Mouse (Mus musculus) intestine, embryonic 15.5 days (tissue): ENCODE data around the gene Ppp2r5c. TPM values are rescaled to one million over a fixed set of nuclear protein-coding genes. Genes with fewer than 3 reads are reported as not detected.

Experiments used
- ATAC-seq: fragments of 200-750 bp; cut with Nextera tagmentation; 2 replicates; pipeline ENCODE4 v1.8.0; 2017; ENCODE audit warnings: moderate TSS enrichment, moderate library complexity
- H3K27ac ChIP-seq: fragments of 300-500 bp; sonication (generic); 2 replicates; pipeline ENCODE4 v1.5.1; 2015; ENCODE audit warnings: mild to moderate bottlenecking, inconsistent platforms
- H3K27me3 ChIP-seq: fragments of 300-500 bp; sonication (generic); replicated peaks from 2 replicates; pipeline ENCODE4 v1.6.1; 2015; ENCODE audit warnings: inconsistent platforms
- H3K36me3 ChIP-seq: fragments of 300-500 bp; sonication (generic); 2 replicates; pipeline ENCODE4 v1.6.1; 2015; ENCODE audit warnings: inconsistent platforms
- H3K4me1 ChIP-seq: fragments of 300-500 bp; sonication (generic); replicated peaks from 2 replicates; pipeline ENCODE4 v1.6.1; 2015; ENCODE audit warnings: inconsistent platforms
- H3K4me2 ChIP-seq: fragments of 300-500 bp; sonication (generic); replicated peaks from 2 replicates; pipeline ENCODE4 v1.6.1; 2015; ENCODE audit warnings: mild to moderate bottlenecking, inconsistent platforms
- H3K4me3 ChIP-seq: fragments of 300-500 bp; sonication (generic); replicated peaks from 2 replicates; pipeline ENCODE4 v1.5.1; 2015; ENCODE audit warnings: inconsistent platforms
- H3K9ac ChIP-seq: fragments of 300-500 bp; sonication (generic); 2 replicates; pipeline ENCODE4 v1.6.1; 2015; ENCODE audit warnings: inconsistent platforms
- H3K9me3 ChIP-seq: fragments of 300-500 bp; sonication (generic); 2 replicates; pipeline ENCODE4 v1.6.1; 2016; ENCODE audit warnings: inconsistent platforms
- WGBS: fragments of 180-500 bp; shearing (Covaris S2); methylation state at CpG from one replicate; pipeline ENCODE4 v1.1.7; 2015; 5-methylcytosine and 5-hydroxymethylcytosine counted together
- polyA plus RNA-seq: library from polyadenylated mRNA; unstranded; fragments of >200 nt; fragmentation: Nextera tagmentation; extraction: Ambion mirVana; gene quantifications from 2 replicates; pipeline ENCODE4 v1.2.1, GENCODE M21; 2015

Ppp2r5c gene
- polyA plus RNA-seq, 1 experiment from 2014 or later: 162 TPM

- H3K36me3 ChIP-seq: peaks cover 84% of the 10 kb centered on the region
- 94% methylated on average over 11 of the region's 11 CpGs for WGBS
Measured at GRCm38 (mm10) chr12:110630056-110630455, 183.1 kb downstream of the Ppp2r5c start.

More at GRCm38 (mm10) chr12:110630056-110630455, 183.1 kb downstream of the Ppp2r5c start:
- Histone ChIP-seq H3K4me3 (no peak overlapping the region), H3K27ac (no peak overlapping the region), H3K4me1 (no peaks in the 10 kb centered on the region), H3K27me3 (no peaks in the 10 kb centered on the region), H3K9ac (no peak overlapping the region), H3K9me3 (no peaks in the 10 kb centered on the region), H3K4me2 (no peak overlapping the region)
- no peak for ATAC-seq

Other genes with a start within 250 kb of the Ppp2r5c start
- gene Dio3, start 168.1 kb upstream of the Ppp2r5c start, polyA plus RNA-seq: 1.7 and 2.2 TPM in 2 replicates
- 35.7 and 38.6 TPM in 2 replicates for gene Dync1h1, start 154.3 kb downstream of the Ppp2r5c start, polyA plus RNA-seq
- not detected in 2 replicates for gene 1700001K19Rik, start 235.5 kb downstream of the Ppp2r5c start, polyA plus RNA-seq